Mouse (Mus musculus): ENCODE data around the gene D430041D05Rik. TPM values are rescaled to one million over a fixed set of nuclear protein-coding genes. Genes with fewer than 3 reads are reported as not detected.
A peak's percentile ranks its signal among the peaks of the same experiment; 100 is the strongest.

The D430041D05Rik gene
- total RNA-seq, 2 experiments from 2014 or later = 30.1 to 32.8 TPM

DNA sequence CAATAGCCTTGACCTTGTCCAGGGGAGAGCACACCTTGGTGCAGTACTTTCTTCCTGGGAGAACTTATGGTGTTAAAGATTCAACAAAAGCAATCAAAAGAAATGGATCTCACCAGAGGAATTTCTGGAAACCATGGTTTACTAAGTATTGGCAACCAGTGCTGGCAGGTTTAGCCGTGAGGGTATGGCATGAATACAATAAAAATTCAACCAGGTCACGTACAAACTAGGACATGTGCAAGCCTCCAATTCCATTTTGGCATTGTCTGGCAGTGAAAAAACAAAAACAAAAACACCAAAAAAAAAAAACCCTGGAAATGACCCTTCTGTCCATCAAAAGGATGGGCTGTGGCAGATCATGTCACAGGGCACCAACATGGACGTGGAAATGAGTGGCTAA is 256.9 kb downstream of the D430041D05Rik start:
- DNase-seq = no peak

GRCm38 (mm10) chr2:104153345-104153744 is 257.5 kb downstream of the D430041D05Rik start:
- DNase-seq = no peak

- peak in 1 of 2 experiments; percentile 39 for DNase-seq
Measured at GRCm38 (mm10) chr2:104150608-104151397, 260.0 kb downstream of the D430041D05Rik start.

DNA sequence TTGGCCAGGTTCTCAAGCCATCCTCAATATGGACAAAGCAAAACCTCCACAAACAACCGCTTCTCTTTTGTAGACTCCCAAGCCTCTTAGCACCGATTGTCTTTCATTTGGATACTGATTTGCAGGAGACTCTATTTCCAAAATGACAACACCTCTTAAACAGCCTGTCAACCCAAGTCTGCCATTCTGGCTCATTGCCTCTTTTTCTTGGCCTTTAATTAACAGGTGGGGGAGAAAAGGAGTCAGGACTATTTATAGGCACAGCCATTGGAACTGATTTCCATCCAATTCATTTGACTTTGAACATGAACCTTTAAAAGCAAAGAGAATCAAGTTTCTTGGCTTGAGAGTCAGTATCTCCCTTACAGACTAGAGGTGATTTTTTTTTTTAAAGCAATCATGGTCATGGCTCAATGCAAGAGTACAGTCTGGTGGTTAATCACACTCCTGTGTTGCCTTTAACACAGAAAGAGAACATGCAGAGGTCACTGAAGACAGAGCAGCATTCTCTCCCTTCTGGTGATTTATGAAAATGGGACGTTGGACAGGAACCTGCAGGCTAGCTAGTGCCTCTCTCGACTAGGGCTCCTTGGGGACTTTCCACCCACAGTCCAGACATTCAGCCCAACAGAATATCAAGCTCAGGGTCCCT is 262.8 kb downstream of the D430041D05Rik start:
- no peak for DNase-seq

- peak; percentile 86 to 88 for DNase-seq
Measured at GRCm38 (mm10) chr2:104145983-104146382, 264.8 kb downstream of the D430041D05Rik start.

DNA sequence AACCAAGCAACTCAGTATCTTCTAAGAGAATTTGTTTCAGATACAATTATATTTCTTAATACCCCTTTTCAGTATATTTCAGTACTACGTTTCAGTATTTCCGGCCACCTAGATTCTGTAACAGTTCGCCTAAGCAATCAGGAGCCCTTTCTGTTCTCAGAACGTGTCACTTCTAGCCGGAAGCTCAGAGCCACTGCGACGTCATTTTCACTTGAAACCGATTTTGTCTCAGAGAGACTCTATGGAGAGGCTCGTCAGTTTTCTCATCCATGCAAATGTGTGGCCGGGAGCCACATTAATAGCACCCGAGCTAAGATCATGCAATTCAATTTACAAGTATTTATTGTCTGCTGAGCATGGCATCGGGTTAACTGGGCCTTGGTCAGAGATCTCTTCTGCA is 266.8 kb downstream of the D430041D05Rik start:
- no peak for DNase-seq

GRCm38 (mm10) chr2:104142140-104142539 is 268.7 kb downstream of the D430041D05Rik start:
- DNase-seq = no peak

DNA sequence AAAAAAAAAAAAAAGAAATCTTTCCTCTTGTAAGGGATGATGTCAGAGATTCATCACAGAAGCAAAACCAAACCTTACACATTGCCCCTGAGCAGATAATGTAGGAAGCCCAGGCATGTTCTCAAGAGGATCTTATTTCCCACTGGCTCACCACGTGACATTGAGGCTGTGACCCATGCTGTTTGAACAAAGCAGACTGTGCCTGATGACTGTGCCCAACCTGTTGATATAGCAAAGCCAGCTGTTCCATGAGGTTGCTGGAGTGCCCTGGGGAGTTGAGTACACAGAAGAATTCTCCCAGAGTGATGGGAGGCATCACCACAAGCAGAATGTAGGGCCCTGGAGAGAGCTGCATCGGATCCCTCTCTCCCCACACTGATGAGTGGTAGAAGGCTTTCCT is 274.9 kb downstream of the D430041D05Rik start:
- no peak for DNase-seq

GRCm38 (mm10) chr2:104134150-104135056 is 276.4 kb downstream of the D430041D05Rik start:
- DNase-seq = peak; percentile 57 to 74

DNA sequence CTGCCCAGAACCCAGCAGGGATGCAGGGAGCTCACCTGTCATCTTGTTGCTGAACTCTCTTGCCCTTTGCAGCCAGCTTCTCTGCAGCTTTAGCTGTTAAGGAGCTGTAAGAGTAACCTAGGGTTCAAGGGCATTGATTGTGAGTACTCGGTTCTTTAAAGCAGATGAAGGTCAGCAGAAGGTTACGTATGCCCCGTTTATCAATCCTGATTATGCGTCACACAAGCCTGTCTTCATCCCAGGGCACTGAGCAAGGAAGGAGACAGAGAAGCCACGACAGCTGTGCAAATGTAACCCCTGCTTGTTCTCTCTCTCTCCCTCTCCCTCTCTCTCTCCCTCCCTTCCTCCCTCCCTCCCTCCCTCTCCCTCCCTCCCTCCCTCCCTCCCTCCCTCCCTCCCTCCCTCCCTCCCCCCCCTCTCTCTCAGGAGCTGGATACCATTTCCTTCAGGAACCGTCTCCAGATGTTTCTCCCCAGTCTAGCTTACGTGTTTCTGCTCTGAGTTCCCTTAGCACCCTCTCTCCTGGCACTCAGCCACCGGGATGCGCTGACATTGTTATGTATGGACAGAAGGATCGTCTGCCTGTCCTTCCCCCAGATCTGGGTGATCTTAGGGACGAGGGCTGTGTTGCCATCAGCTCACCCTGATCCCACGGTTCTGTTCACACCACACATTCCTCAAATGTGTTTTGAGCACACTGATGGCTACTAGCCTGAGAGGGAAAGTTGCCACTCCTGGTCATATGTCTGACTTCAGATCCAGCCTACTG is 277.6 kb downstream of the D430041D05Rik start:
- no peak for DNase-seq

- no peak for DNase-seq
Measured at GRCm38 (mm10) chr2:104132266-104132859, 278.4 kb downstream of the D430041D05Rik start.

- DNase-seq = peak; percentile 67 to 72
Measured at GRCm38 (mm10) chr2:104130969-104131368, 279.8 kb downstream of the D430041D05Rik start.

GRCm38 (mm10) chr2:104130165-104130564 is 280.6 kb downstream of the D430041D05Rik start:
- no peak for DNase-seq

DNA sequence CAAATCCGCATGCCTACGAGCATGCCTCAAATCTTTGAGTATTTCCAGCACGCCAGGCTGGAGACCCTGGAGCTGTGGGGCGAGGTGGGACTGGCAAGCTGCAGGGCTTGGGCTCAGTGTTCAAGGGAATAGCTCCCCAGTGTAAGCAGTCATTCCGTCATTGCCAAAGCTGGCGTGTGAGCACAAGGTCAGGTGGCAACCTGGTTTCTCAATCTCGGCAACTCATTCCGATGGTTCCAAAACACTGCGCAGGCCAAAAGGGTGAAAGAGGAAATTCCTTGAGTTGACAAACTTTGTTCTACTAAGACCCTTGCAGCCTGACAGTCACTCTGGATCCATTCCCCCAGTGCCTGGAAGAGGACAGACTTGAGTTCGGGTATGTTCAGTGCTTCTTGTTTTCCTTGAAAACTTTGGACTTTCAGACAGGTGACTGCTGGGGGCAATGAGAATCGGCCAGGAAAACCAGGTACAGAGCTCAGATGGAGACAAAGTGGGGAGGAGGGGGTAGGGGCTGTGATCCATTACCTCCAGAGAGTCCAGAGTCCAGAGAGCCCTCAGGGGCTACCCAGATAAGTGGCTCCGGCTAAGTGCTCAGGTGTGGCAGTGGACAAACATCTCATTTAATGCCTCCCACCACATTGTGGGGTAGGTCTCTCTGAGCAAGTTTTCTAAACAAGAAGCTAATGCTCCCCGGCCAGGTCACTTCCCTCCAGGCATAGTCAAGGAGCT is 281.8 kb downstream of the D430041D05Rik start:
- DNase-seq = peak; percentile 68 to 81

DNA sequence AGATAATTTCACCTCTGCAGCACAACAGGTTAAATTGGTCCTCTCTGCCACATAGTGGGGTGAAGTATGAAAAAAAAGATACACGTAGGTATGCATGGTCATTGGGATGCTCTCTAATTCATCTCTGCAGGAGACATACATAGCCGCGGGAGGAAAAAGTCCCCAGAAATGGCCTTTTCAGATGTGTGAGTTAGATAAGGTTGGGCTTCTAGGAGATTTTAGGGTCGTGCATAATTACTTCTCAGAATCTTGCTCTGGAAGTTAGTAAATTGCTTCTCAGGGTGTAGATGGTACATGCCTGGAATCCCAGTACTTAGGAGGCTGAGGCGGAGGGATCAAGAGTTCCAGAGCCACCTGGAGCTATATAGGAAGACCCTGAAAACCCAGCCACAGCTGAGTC is 286.7 kb downstream of the D430041D05Rik start:
- no peak for DNase-seq

DNA sequence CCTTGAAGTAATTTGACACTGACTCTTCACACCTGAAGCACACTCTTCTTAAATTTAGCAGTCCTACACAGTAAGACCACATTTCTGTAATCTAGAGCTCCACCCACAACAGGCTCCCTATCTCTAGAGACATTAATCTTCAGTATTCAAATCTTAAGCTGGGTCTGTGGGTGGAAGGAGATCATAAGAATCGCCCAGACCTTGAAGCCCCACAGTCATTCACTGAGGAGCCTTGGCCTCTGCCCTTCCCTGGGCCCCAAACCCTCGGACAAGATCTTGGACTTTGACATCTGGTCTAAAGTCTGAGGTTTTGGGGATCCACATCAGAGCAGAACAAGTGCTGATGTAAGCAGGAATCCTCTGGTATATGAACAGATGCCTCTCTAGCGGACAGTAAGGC is 287.3 kb downstream of the D430041D05Rik start:
- no peak for DNase-seq

DNA sequence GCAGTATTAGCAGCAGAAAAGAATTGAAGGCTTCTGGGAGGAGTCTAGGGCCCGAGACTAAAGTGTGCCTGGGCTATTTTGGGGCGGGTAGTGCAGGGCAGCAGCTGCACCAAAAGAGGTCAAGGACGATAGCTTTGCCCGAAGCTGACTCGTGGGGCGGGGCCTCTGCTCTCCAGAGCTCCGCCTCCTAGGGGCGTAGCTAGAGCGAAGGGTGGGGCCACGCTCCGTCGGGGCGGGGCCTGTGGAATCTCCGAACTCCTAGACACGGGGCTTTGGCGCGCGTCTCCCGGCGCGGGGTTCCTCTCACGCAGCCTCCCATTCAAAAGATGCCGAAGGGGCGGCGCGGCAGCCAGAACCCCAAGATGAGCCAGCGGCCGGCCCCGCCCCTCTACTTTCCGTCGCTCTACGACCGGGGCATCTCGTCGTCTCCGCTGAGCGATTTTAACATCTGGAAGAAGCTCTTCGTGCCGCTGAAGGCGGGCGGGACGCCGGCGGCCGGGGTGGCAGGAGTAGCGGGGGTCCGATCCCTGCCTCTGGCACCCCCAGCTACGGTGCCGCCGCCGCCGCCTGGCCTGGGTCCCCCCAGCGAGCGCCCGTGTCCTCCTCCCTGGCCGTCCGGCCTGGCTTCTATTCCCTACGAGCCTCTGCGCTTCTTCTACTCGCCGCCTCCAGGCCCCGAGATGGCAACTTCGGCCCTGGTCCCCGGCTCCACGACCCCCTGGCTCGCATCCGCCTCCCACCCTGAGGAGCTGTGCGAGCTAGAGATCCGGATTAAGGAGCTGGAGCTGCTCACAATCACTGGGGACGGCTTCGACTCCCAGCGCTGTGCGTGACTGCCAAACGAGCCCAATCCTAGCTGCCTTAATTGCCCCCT is 288.1 kb downstream of the D430041D05Rik start, which contains the start of gene A930018P22Rik:
Gene A930018P22Rik, plus strand, starts transcription at position 265 of the 874 bp plus-strand sequence.
- peak; percentile 96 to 97 for DNase-seq

DNA sequence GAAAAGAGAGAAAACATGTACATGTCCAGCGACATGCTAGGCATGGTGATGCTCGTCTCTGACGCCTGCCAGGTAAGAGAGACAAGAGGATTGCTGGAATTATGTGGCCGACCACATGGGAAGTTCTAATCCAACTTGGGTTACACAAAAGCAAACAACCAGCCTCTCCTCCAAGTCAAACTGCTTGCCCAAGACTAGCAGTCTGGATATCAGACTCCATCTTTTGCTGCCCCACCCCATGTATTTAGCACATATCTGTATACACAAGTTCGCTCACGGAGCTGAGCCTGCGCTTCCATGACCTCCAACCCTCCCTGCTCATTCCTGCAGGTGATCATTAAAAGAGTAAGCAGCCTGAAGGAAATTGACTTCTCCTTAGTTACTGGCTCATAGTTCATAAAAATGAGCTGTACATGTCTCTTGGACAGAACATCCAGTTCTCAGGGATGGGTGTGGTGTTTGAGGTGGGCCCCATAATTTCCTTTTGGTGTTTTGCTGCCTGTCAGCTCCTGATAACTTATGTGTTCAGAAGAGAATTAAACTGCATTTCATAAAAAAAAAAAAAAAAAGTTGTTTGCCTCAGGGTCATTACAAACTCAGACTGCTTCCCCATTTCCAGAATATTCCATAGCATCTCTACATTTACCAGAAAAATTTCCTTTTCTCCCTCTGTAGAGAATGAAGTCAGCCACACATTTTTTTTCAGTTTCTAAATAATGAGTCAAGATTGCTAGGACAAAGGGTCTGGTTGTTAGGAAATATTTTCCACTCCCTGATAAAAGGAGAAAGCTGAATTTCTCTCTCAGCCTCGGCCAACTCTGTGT is 288.9 kb downstream of the D430041D05Rik start:
- DNase-seq = no peak

Measured in adrenal gland, postnatal 36 days (tissue).